Mouse (Mus musculus) mesoderm, embryonic 11.5 days (tissue): ENCODE data around the gene Zfp609.
"Not testable (repeated sequence)": the region's sequence is repeated elsewhere in the genome, so short reads cannot be mapped to it uniquely, and the experiment has no call there.

Source experiments
- DNase-seq: peaks from one replicate; pipeline ENCODE4 v3.0.0-alpha.2; 2012; ENCODE audit warnings: low read depth, low spot score

Gene Zfp609

DNA sequence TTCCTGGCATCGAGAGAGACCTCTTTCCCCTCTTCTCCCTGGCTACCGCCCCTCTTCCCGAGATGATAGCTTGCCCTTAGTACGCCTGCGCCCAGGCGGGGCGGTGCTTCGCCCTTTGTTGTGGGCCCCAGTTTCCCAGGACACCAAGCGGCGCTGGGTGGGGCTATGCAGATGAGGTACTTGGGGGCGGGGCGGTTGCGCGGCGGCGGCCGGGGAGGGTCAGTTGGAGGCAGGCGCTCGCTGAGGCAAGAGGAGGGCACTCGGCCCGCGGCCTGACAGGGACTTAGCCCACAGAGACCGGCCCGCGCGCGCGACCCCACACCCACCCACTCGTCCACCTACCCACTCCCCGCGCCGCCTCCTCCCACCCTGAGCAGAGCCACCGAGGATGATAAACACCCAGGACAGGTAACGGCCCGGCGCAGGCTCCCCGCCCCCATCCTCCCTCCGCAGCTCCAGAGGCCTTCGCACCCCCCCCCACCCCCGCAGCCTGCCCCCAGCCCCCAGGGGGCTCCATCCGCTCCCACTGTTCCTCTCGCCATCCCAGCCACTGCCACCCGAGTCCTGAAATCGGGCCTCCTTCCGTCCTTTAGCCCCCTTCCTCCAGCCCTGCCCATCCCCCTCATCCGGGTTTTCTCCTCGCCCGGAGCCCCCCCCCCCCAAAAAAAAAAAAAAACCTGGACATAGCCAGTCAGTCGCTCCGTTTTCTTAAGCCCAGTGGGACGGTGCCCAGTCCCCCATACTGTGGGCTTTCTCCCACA is 150.8 kb downstream of the Zfp609 start:
- peak; percentile 97 for DNase-seq

DNA sequence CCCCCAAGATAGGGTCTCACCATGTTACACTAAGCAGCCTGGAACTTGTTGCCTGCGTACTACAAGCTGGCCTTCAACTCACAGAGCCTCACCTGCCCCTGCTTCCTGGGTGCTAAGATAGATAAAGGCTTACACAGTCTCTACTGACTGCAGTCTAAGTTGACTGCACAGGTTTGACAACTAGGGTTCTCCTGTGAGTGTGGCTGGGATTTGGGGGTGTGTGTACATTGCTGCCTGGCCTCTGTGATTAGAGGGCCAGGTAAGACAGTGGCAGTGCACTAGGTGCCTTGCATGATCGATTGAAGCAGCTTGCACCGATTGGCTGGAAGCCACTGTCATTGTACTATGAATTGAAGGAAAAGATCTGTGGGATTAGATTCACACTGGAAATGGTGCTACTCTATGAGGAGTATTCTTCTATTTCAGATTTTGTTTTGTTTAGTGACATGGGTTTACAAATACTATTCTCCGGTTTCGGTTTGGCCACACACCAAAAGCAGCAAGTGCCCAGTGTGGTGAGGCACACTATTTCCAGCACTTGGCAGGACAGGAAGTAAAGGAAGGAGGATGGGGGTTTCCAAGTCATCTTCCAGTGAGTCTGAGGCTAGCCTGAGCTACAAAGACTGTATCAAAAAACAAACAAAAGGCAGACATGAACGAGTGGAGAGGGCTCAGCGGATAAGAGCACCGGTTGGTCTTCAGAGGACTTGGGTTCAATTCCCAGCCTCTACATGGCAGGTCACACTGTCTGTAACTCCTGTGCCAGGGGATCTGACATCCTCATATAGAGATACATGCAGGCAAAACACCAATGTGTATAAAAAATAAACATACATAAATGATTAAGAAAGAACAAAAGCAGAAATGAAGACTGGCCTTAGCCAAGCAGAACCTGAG is 151.7 kb downstream of the Zfp609 start:
- DNase-seq, result no peak

DNA sequence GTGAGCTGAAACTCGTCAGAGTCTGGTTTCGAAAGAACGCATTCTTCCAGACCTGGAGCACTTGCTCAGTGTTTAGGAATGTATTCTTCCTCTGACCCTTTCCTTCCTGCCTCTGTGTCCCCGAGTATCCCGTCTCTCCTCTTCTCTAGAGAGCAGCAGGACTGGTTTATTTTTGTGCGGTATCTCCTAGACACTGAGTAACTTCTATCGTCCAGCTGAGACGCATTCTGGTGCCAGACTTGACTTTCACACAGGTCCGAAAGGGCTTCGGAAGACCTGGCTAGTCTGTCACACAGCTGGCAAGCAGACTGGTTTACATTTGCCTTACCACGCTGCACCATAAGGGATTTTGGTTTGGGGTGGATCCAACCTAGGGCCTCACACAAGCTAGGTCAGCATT is 154.4 kb downstream of the Zfp609 start:
- no peak for DNase-seq

DNA sequence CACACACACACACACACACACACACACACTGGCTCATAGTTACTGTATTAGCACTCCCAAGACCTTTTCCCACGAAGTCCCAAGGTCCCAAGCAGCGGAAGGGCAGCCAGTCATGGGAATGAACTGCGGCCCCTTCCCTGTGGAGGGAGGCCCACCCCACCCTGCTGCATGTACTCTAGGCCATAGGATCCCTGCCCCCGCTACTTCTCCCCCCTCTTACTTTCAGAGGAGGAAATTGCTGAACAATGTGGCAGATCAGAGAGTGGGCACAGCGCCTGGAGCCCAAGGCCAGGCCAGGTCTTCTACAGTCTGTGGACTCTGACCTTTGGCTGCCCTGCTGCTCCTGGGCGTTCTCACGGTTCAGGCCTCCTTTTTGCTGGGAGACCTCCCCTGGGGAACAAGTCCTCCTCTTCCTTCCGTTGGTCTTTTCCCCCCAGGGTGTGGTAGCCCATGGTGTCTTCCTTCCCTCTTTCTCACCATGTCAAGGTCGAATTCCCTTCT is 155.9 kb downstream of the Zfp609 start:
- DNase-seq, result no peak

DNA sequence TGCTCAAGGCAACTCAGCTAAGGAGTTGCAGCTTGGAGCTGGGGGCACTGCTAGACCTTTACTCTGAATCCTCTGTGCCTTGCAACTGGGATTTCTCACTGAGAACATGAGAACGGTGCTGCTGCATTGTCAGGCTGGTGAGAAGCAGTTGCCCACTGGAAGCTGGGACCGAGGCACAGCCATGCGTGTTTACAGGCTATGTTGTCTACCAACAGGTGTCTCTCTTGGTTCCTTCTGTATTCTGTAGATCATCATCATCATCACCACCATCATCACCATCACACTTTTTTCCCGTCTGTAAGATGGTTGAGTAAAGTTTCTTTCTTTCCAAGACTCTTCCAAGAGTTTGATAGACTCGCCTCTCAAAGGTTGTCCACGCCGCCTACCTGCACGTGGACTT is 159.7 kb downstream of the Zfp609 start, which contains the start of gene Oaz2:
Gene Oaz2 (plus strand): TSS at position 301 of the 400 bp plus-strand sequence.
- DNase-seq, result no peak

DNA sequence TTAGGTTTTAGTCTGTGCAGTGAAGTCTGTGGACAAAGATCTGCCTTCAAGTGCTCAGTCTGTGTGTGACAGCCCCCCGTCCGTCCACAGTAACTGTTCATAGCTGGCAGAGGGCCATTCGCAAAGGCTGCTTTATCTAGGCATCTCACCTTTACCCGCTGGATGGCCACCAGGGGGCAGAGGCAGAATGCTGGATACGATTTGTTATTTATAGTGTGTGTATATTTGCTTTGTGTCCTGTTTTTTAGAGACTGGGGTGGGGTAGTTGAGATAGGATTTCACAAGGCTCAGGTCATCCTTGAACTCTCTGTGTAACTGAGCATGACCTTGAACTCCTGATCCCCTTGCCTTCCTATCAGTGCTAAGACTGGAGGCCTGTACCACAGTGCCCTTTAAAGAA is 161.3 kb downstream of the Zfp609 start:
- peak; percentile 64 for DNase-seq

DNA sequence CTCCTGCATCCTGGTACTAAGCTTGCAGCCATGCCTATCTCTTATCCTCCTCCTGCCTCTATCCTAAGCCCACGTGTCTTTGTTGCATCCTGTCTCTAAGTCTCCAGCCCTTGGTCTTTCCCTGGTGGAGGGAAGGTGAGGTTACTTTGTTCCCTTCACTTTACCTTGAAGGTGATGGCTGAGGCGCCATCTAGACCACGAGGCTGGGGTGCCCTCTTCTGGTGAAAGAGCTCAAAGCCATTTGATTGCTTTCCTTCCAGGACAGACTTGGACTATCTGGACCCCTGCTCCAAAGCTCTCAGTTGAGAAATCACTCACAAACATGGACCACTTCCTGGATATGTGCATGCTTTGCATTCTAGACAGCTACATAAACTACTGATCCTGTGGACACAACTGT is 163.2 kb downstream of the Zfp609 start:
- no peak for DNase-seq

DNA sequence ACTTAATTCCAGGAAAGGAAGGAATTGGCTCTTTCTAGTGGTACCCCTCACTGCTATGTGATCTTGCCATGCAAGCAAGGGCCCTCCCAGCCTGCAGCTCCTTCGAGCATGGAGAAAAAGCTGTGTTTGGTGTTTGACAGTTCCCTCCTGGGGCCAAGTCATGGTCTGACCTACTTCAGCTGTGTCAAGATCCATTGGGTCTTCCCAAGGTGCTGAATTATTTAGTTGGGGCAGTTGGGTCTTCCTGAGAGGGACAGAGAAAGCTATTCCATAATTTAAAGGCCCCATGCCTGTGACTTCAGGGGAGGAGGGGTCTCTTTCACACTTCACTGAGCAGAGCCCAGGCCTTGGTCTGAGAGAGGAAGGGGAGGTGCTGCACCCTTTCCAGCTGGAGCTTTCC is 165.9 kb downstream of the Zfp609 start:
- no peak for DNase-seq

DNA sequence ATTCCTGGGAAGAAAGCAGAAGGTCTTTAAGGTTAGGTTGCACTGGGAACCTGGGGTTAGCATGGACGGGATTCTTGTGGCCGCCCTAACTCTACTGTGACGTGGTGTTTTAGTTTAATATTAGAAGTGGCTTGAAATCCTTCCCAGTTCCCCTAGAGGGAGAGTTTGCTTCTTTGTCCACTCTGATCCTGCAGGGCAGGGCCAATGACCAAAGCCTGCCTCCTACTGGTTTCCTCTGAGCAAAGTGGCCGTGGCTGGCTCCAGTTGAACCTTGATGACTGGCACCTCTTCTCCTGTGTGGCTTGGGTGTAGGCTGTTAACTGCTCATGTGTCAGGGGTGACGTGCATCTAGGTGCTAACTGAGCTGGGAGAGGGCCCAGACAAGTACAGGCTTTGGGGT is 166.3 kb downstream of the Zfp609 start:
- DNase-seq, result no peak

DNA sequence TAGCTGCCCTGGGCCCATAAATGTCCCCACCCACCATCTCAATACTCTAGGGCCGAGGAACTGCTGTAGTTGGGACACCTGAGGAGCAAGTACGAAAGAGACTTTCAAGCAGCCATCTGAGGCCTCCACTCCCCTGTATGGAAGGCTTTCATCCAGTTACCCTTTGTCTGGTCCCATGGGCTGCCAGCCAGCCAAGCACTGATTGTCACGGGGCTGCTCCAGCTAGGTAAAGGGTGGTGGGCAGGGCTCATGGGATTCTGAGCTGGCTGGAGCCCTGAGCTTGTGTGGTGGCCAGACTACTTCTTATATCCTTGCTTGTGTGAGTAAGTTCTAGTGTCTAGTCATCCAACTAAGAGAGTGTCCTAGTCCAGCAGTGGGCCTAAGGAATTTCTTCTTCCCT is 170.1 kb downstream of the Zfp609 start:
- DNase-seq, result no peak

DNA sequence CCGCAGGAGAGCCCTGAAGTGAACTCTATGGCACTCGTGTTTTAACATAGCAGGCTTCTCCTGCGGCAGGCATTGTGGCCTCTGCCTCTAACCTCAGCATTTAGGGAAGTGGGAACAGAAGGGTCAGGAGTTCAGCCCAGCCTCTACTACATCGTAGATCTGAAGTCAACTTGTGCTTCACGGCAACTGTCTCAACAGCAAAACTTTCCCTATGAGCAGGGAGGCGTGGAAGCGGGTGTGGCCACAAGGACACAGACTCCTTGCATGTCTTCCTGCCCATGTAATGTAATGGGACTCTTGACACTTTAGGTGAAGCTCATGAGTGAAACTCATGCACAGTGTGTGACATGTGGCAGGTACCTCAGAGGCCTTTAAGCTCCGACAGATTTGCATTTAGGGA is 171.8 kb downstream of the Zfp609 start:
- DNase-seq, result no peak

DNA sequence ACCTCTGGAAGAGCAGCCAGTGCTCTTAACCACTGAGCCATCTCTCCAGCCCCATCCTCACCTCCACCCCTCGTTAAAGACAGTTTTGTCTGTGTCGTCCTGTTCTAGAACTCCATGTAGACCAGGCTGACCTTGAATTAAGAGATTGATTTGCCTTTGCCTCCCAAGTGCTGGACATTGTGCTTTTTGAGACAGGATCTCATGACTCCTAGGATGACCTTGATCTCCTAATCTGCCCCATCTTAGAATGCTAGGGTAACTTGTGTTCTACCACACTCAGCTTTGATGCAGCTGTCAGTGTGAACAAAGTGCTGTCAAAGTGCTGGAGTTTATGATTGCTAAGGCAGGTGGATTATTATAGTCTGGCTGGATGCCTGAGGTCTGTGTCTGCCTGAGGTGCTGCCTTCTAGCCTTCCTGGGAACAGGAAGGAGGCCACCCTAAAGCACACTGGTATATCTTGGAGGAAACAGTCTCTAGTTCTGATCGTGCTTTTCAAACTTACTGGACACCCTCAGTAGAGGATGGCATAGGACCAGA is 172.6 kb downstream of the Zfp609 start:
- no peak for DNase-seq

DNA sequence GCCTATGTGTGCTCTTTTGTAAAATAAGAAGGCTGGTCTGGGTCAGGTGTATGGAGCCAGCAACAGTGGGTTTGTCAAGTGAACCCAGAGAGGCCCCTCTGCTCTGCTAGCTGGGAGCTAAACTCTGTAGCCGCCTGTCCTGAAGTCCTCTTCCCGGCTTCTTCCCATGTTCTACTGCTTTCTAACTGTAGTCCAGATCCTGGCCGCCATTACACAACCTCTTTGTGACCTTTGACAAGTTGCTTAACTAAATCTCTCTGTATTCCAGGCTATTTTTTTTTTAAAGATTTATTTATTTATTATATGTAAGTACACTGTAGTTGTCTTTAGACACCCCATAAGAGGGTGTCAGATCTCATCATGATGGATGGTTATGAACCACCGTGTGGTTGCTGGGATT is 173.6 kb downstream of the Zfp609 start:
- no peak for DNase-seq

DNA sequence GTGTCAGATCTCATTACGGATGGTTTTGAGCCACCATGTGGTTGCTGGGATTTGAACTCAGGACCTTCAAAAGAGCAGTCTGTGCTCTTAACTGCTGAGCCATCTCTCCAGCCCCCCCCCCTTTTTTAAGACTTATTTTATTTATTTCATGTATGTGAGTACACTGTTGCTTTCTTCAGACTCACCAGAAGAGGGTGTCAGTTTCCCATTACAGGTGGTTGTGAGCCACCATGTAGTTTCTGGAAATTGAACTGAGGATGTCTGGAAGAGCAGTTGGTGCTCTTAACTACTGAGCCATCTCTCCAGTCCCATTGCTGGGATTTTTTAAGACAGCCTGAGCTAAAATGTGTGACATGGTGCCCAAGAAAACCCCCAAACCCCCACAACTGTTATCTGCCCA is 175.4 kb downstream of the Zfp609 start:
- DNase-seq, result not testable (repeated sequence)

DNA sequence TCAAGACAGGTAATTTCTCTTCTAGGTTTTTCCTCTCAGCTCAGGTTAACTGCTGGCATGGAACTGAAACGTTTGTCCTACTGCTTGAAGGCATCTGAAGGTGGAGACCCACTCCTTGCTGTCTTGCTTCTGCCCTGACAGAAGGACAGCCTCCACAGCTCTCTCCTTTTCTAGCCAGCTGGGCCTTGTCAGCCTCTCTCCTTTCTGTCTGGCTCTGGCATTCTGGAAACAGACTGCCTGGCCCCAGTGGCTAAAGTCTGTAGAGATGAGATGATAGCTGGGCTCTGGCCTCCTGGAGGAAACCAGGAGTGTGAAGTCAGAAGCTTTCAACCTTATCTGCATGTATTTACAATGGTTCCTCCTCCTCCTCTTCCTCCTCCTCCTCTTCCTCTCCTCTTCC is 177.4 kb downstream of the Zfp609 start:
- DNase-seq, result no peak

DNA sequence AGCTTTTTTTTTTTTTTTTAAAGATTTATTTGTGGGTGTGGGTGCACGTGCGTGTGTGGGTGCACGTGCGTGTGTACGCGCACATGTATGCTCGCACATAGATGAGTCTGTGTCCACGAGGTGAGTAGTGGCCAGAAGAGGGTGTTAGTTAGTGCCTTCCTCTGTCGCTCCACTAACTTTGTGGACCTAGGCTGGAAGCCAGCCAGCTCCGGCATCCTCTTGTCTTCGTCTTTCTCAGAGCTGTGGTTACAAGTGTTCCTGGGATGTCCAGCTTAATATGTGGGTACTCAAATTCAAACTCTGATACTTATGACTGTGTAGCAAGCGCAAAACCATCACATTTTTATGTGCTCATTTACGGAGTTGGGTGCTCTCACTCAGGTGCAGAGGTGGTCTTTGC is 178.6 kb downstream of the Zfp609 start:
- no peak for DNase-seq

DNA sequence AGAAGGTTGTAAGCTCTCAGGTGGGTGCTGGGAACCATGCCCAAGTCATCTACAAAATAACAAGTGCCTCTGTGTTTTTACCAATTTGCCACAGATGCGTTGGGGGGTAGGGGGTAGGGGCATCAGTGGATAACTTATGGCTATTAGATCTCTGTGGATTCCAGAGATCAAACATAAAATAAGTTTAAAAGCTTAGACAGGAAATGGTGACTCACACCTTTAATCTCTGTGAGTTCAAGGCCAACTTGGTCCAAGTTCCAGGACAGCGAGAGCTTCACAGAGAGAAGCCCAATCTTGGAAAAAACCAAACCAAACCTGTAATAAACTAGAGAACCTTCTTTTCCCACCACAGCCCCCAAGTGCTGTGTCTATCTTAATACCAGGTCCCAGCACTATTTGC is 180.6 kb downstream of the Zfp609 start:
- DNase-seq, result no peak

DNA sequence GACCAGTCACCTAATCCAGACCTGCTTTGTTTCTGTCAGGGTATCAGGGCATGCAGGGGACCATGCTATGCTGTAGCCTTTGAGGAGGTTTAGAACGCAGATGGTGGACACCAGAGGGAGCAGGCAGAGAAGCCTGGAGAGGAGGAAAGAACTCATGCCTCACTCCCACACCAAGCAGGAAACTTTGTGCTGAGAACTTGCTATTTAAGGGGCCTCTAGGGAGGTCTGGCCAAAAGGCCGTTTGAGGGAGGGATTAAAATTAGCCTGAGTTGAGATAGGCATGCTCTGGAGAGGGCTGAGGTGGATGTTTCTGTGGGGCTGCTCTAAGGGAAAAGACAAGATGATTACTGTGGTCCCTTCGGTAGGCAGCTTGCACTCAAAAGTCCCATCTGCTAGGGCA is 181.4 kb downstream of the Zfp609 start:
- DNase-seq, result no peak

DNA sequence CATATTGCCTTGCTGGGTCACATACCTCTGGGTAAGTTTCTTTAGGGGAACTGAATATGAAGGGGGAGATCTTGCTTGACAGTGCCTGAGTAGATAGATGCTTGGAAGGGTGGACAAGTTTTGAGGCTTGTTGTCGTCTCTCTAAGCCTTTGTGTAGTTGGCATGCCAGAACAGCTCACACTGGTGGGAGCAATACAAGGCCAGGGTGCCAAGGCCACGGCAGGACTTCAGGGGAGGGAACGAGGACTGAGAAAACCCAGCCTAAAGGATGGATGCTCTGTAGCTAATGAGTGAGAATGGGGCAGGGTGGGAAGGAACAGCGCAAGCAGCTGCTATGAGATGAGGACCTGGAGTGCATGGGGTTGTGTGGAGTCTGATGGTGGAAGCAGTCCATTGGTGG is 182.4 kb downstream of the Zfp609 start:
- DNase-seq, result no peak

DNA sequence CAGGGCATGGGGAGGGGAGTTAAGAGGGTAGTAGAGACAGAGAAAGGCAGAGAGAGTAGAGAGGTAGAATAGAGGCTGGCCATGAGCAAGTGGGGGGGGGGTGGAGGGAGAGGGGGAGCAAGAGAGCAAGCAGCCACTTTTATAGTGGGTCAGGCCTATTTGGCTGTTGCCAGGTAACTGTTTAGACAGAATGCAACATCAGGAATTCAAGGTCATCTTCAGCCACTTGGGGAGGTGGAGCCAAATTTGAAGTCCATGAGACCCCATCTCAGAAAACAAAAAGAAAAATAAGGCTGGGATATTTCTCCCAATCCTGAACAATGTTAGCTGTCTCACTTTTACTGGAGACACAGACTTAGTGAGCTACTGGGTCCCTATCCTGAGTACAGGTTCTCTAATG is 184.8 kb downstream of the Zfp609 start:
- DNase-seq, result no peak
